Mouse (Mus musculus) liver, embryonic 14.5 days (tissue): ENCODE data around the gene D430041D05Rik.
A peak's percentile ranks its signal among the peaks of the same experiment; 100 is the strongest.

ENCODE experiments used
- CTCF ChIP-seq: IDR thresholded peaks from 2 replicates; pipeline ENCODE4 v1.5.1; 2016; ENCODE audit warnings: antibody characterized with exemption, low read depth, control low read depth
- EP300 ChIP-seq: IDR thresholded peaks from 2 replicates; pipeline ENCODE4 v1.6.1; 2016; ENCODE audit warnings: antibody characterized with exemption, low read depth

DNA sequence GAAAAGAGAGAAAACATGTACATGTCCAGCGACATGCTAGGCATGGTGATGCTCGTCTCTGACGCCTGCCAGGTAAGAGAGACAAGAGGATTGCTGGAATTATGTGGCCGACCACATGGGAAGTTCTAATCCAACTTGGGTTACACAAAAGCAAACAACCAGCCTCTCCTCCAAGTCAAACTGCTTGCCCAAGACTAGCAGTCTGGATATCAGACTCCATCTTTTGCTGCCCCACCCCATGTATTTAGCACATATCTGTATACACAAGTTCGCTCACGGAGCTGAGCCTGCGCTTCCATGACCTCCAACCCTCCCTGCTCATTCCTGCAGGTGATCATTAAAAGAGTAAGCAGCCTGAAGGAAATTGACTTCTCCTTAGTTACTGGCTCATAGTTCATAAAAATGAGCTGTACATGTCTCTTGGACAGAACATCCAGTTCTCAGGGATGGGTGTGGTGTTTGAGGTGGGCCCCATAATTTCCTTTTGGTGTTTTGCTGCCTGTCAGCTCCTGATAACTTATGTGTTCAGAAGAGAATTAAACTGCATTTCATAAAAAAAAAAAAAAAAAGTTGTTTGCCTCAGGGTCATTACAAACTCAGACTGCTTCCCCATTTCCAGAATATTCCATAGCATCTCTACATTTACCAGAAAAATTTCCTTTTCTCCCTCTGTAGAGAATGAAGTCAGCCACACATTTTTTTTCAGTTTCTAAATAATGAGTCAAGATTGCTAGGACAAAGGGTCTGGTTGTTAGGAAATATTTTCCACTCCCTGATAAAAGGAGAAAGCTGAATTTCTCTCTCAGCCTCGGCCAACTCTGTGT, 288.9 kb downstream of the D430041D05Rik start:
- TF ChIP-seq CTCF (no peak), EP300 (peak; percentile 88)
